Mouse (Mus musculus) effector memory CD4-positive, alpha-beta T cell, adult 7 months (primary cell): ENCODE results near the gene Cyp2c40. TPM values are rescaled to one million over a fixed set of nuclear protein-coding genes. Genes with fewer than 3 reads are reported as not detected.

ENCODE experiments used
- polyA plus RNA-seq: library from polyadenylated mRNA; unstranded; fragments of 100-300 nt; shearing (Covaris generic); gene quantifications from one replicate; pipeline ENCODE4 v1.2.1, GENCODE M21; 2017

Cyp2c40 gene
- not detected for polyA plus RNA-seq

GRCm38 (mm10) chr19:39812714-39813113 is at the start of gene Cyp2c40:
Cyp2c40 (minus strand) TSS chr19:39812814.

GRCm38 (mm10) chr19:39740920-39741319 is 71.7 kb downstream of the Cyp2c40 start, which contains the start of gene Cyp2c68:
Cyp2c68 (minus strand) TSS chr19:39741054.

Other genes starting within 250 kb of the Cyp2c40 start
- not detected for gene Cyp2c67, start 163.8 kb downstream of the Cyp2c40 start, polyA plus RNA-seq
- not detected for gene Cyp2c68, start 71.8 kb downstream of the Cyp2c40 start, polyA plus RNA-seq
- gene Cyp2c69, start 74.0 kb upstream of the Cyp2c40 start, polyA plus RNA-seq, result not detected
- gene Cyp2c37, start 179.6 kb upstream of the Cyp2c40 start, polyA plus RNA-seq, result not detected